Mouse (Mus musculus) G1E (cell line): ENCODE results near the gene Prkar1b. TPM values are rescaled to one million over a fixed set of nuclear protein-coding genes. Genes with fewer than 3 reads are reported as not detected.

Experiments
- ATAC-seq: 2 replicates; pipeline ENCODE4 v1.8.0; 2016; ENCODE audit warnings: mild to moderate bottlenecking; ENCODE audit not compliant: insufficient number of reproducible peaks, poor library complexity, low FRiP score, severe bottlenecking; ENCODE audit errors: extremely low read depth
- DNase-seq: peaks from one replicate; pipeline ENCODE4 v3.0.0; 2012; ENCODE audit warnings: low spot score
- H3K27me3 ChIP-seq: 2 replicates; pipeline ENCODE4 v1.6.1; 2012; ENCODE audit warnings: mild to moderate bottlenecking, low read length, inconsistent platforms; ENCODE audit not compliant: insufficient read depth
- H3K36me3 ChIP-seq: replicated peaks from 2 replicates; pipeline ENCODE3; 2012; ENCODE audit warnings: mild to moderate bottlenecking, inconsistent platforms
- H3K4me1 ChIP-seq: 2 replicates; pipeline ENCODE4 v1.6.1; 2012; ENCODE audit warnings: low read depth, low read length, inconsistent platforms, mixed read lengths; ENCODE audit not compliant: insufficient read depth
- H3K4me3 ChIP-seq: 2 replicates; pipeline ENCODE4 v1.5.1; 2012; ENCODE audit warnings: low read depth, mild to moderate bottlenecking, inconsistent platforms, low read length, moderate library complexity, mixed read lengths
- H3K9me3 ChIP-seq: replicated peaks from 2 replicates; pipeline ENCODE4 v1.6.1; 2012; ENCODE audit warnings: inconsistent platforms
- CTCF ChIP-seq: IDR thresholded peaks from 2 replicates; pipeline ENCODE4 v1.5.1; 2012; ENCODE audit warnings: low read depth, low read length, inconsistent platforms, mixed read lengths
- GATA1 ChIP-seq: IDR thresholded peaks from 2 replicates; pipeline ENCODE4 v1.6.1; 2012; ENCODE audit warnings: borderline replicate concordance, low read length, inconsistent platforms, mixed read lengths
- GATA2 ChIP-seq: IDR thresholded peaks from 2 replicates; pipeline ENCODE4 v1.6.1; 2012; ENCODE audit warnings: low read depth, low read length, inconsistent platforms, borderline replicate concordance
- POLR2AphosphoS5 ChIP-seq: IDR thresholded peaks from 2 replicates; pipeline ENCODE4 v1.6.1; 2012; ENCODE audit warnings: low read depth, low read length, inconsistent platforms; ENCODE audit not compliant: insufficient replicate concordance
- TAL1 ChIP-seq: conservative IDR thresholded peaks from 2 replicates; pipeline ENCODE4 v1.6.1; 2012; ENCODE audit warnings: low read depth, low read length, inconsistent platforms, mixed read lengths
- polyA plus RNA-seq: library from polyadenylated mRNA; stranded (reverse); fragments of >175 nt; gene quantifications from 2 replicates; pipeline ENCODE4 v1.2.3, GENCODE M21; 2012
- total RNA-seq, 2 experiments: library from RNA; stranded (forward) in 1 of 2; stranded (reverse) in 1 of 2; fragments of 200-1000 nt in 1 of 2; fragments of >200 nt in 1 of 2; fragmentation: Nextera tagmentation in 1 of 2; gene quantifications; 2 replicates each; pipeline ENCODE4 v1.2.3; 2014 to 2017

Gene Prkar1b
- total and polyA plus RNA-seq, 3 experiments, result 1.3 TPM; not detected in 2

DNA sequence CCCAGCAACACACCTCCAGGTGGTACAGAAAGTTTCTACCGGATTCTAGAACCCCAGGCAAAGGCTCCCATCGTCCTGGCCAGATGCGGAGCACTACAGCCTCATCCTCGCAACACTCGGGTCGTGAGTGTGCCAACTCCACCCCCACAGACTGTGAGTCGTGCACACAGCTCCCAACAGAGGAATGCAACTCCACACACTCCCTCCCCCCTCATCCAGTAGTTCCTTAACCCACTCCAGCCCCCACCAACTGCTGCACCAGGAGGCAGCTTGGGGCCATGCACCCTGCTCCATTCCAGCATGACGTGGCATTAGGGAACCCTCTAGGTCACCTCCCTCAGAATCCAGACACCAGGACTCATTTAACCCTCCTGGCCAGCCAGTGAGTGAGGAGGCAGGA, 170.0 kb downstream of the Prkar1b start:
- Histone ChIP-seq H3K4me1 (no peaks in the 10 kb centered on the region), H3K36me3 (no peaks in the 10 kb centered on the region), H3K27me3 (no peaks in the 10 kb centered on the region; the same call in 1 of the 2 replicates), H3K4me3 (no peak overlapping the region), H3K9me3 (no peaks in the 10 kb centered on the region)
- TF ChIP-seq CTCF, result no peak
- TF ChIP-seq GATA1, result no peak
- no peak for TF ChIP-seq TAL1
- no peak for TF ChIP-seq POLR2AphosphoS5
- no peak for TF ChIP-seq GATA2
- DNase-seq (no peak), ATAC-seq (no peak)

DNA sequence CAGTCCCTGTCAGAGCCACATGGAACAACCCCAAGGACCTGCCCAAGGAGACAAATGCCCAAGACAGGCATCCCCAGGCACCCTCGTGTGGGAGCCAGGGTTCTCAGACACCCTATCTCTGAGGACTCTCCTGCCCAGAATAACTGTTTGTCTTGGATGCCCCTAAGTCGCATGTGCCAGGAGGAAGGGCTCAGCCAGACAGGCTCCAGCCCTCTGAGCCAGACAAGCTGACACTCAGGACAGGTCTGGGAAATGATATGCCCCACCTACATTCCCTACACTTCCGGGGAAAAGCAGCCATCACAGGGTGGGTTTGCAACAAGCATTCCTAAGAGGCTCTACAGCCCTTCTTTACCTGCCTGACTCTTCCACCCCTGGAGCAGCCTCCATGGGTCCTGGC, 172.0 kb downstream of the Prkar1b start:
- H3K36me3 ChIP-seq, result no peaks in the 10 kb centered on the region
- H3K9me3 ChIP-seq, result no peaks in the 10 kb centered on the region
- no peak overlapping the region for H3K4me3 ChIP-seq
- no peak for ATAC-seq
- TF ChIP-seq TAL1, result no peak
- no peak for TF ChIP-seq GATA1
- TF ChIP-seq GATA2, result no peak
- no peak for TF ChIP-seq POLR2AphosphoS5
- TF ChIP-seq CTCF, result no peak
- DNase-seq, result no peak
- no peaks in the 10 kb centered on the region for H3K4me1 ChIP-seq
- no peaks in the 10 kb centered on the region; the same call in 1 of the 2 replicates for H3K27me3 ChIP-seq

DNA sequence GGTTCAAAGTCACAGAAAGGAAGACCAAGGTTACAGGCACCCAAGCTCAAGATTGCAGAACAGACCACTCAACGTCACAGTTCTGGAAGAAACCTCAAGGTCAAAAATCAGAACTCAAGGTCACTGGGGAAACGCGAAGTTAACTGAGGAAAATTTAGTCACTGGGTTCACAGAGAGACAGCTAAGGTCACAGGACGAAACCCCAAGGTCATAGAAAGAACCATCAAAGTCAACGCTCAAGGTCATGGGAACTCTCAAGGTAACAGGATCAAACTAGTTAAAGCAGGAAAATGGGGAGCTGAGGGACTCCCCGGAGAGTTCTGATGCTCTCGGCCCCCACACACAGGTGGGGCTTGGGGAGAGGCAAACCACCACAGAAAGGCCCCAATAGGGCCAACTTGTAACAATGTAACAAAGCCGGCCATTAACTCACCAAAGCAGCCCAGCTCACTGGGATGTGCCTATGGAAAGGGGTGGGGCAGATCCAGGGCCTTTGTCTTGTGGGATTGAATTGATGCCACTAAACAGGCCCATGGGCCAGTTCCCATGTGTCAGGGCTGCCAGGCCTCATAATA, 174.8 kb downstream of the Prkar1b start:
- TF ChIP-seq GATA2 (no peak), GATA1 (no peak), TAL1 (no peak), POLR2AphosphoS5 (no peak), CTCF (no peak)
- H3K4me1 ChIP-seq, result no peaks in the 10 kb centered on the region
- peaks cover 2% of the 10 kb centered on the region; the same call in 1 of the 2 replicates for H3K27me3 ChIP-seq

DNA sequence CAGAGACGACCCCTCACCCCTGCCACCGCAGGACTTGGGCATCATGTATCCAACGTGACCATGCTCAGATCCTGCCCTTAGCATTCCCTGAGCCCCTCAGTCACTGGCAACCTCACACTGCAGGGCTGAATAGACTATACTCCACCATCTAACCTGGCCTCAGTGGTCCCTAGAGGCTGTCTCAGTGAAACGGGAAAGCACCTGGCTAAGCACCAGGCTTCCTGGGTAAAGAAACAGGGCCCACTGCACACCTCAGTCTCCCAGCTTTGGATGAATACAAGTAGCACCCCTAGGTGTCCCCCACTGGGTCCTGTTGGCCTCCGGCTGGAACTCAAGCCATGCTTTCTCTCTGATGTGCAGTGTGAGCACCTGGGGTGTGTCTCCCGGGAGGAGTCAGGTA, 176.3 kb downstream of the Prkar1b start:
- no peaks in the 10 kb centered on the region for H3K9me3 ChIP-seq
- no peaks in the 10 kb centered on the region for H3K4me1 ChIP-seq
- H3K4me3 ChIP-seq, result no peak overlapping the region
- H3K27me3 ChIP-seq, result 0 out of 2 replicates have a peak, but pooled peaks cover 2% of the 10 kb centered on the region
- TF ChIP-seq GATA1 (no peak), GATA2 (no peak), POLR2AphosphoS5 (no peak), CTCF (no peak), TAL1 (no peak)
- DNase-seq (no peak), ATAC-seq (no peak)
- H3K36me3 ChIP-seq, result no peaks in the 10 kb centered on the region

More for the DNA sequence above, 174.8 kb downstream of the Prkar1b start:
- DNase-seq (no peak), ATAC-seq (no peak)
- H3K4me3 ChIP-seq, result no peak overlapping the region
- no peaks in the 10 kb centered on the region for H3K36me3 ChIP-seq
- no peaks in the 10 kb centered on the region for H3K9me3 ChIP-seq

DNA sequence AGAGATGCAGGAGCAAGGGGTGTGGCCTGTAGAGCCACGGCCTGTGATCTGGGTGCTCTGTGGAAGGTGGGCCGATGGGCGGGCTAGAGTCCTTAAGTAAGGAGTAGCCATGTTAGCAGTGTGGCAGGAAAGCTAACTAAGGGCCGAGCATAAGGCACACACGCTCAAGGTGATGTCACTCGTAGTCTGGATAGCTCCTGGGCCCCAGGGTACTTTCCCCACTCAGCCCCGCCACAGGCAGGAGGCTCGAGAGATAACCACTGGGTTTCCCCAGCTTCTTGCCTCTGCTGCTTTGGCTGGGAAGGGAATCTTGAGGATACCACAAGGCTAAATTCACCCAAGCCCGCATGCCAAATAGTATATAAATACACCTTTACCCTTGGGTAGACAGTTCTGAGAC, 178.4 kb downstream of the Prkar1b start:
- ATAC-seq (no peak), DNase-seq (no peak)
- Histone ChIP-seq H3K9me3 (no peaks in the 10 kb centered on the region), H3K27me3 (0 out of 2 replicates have a peak, but pooled peaks cover 2% of the 10 kb centered on the region), H3K36me3 (no peaks in the 10 kb centered on the region), H3K4me3 (no peak overlapping the region), H3K4me1 (no peaks in the 10 kb centered on the region)
- TF ChIP-seq CTCF, result no peak
- no peak for TF ChIP-seq GATA1
- TF ChIP-seq GATA2, result no peak
- no peak for TF ChIP-seq POLR2AphosphoS5
- TF ChIP-seq TAL1, result no peak

DNA sequence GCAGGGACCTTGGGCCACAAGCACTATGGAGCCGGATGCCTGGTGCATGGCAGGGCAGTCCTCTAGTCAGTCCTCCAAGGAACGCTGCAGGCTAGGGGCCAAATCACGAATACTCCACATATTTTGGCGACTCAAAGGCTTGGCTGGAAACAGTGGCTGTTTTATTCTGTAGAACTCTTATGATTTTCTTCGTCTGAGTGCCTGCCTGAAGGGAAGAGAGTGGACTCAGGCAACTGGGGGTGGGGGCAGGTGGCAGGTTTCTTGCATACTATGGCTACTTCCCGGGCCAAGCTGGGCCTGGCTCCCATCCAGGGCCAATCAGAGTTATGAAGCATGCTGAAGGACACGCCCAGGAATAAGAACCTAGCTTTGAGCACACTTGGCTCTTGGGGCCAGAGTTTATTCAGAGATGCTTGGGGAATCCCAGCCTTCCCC, 179.7 kb downstream of the Prkar1b start:
- TF ChIP-seq CTCF, result no peak
- no peak for TF ChIP-seq TAL1
- TF ChIP-seq GATA2, result no peak
- TF ChIP-seq GATA1, result no peak
- no peak for TF ChIP-seq POLR2AphosphoS5
- Histone ChIP-seq H3K4me1 (no peaks in the 10 kb centered on the region), H3K27me3 (0 out of 2 replicates have a peak, but pooled peaks cover 2% of the 10 kb centered on the region), H3K9me3 (no peaks in the 10 kb centered on the region), H3K4me3 (no peak overlapping the region), H3K36me3 (no peaks in the 10 kb centered on the region)
- DNase-seq, result no peak
- no peak for ATAC-seq

Other genes starting within 250 kb of the Prkar1b start
- gene Pdgfa, start 152.6 kb downstream of the Prkar1b start, total RNA-seq (2014; fragmentation: Nextera tagmentation), result not detected in 2 replicates
- 0.06 TPM in 1 of 2 replicates, not detected in the other for gene Pdgfa, start 152.6 kb downstream of the Prkar1b start, total RNA-seq (2017)
- gene Pdgfa, start 152.6 kb downstream of the Prkar1b start, polyA plus RNA-seq, result not detected in 2 replicates
- gene Dnaaf5, start 222 bp upstream of the Prkar1b start, total RNA-seq (2014; fragmentation: Nextera tagmentation), result 23.8 and 29.4 TPM in 2 replicates
- gene Dnaaf5, start 222 bp upstream of the Prkar1b start, total RNA-seq (2017), result 9.8 and 10.1 TPM in 2 replicates
- gene Dnaaf5, start 222 bp upstream of the Prkar1b start, polyA plus RNA-seq, result 72.6 and 114 TPM in 2 replicates
- 32.8 and 61.2 TPM in 2 replicates for gene Sun1, start 50.6 kb upstream of the Prkar1b start, total RNA-seq (2014; fragmentation: Nextera tagmentation)
- 45.7 and 45.8 TPM in 2 replicates for gene Sun1, start 50.6 kb upstream of the Prkar1b start, total RNA-seq (2017)
- gene Sun1, start 50.6 kb upstream of the Prkar1b start, polyA plus RNA-seq, result 7.6 and 11.8 TPM in 2 replicates
- gene Get4, start 102.3 kb upstream of the Prkar1b start, total RNA-seq (2014; fragmentation: Nextera tagmentation), result 37.3 and 45.3 TPM in 2 replicates
- gene Get4, start 102.3 kb upstream of the Prkar1b start, total RNA-seq (2017), result 22.3 and 23.9 TPM in 2 replicates
- 68.0 and 71.2 TPM in 2 replicates for gene Get4, start 102.3 kb upstream of the Prkar1b start, polyA plus RNA-seq
- 1.2 and 2.3 TPM in 2 replicates for gene Adap1, start 175.6 kb upstream of the Prkar1b start, total RNA-seq (2014; fragmentation: Nextera tagmentation)
- 1.3 and 1.4 TPM in 2 replicates for gene Adap1, start 175.6 kb upstream of the Prkar1b start, total RNA-seq (2017)
- gene Adap1, start 175.6 kb upstream of the Prkar1b start, polyA plus RNA-seq, result 1.7 and 1.8 TPM in 2 replicates
- gene Cox19, start 201.4 kb upstream of the Prkar1b start, total RNA-seq (2014; fragmentation: Nextera tagmentation), result 4.8 and 10.0 TPM in 2 replicates
- gene Cox19, start 201.4 kb upstream of the Prkar1b start, total RNA-seq (2017), result 40.8 and 41.0 TPM in 2 replicates
- gene Cox19, start 201.4 kb upstream of the Prkar1b start, polyA plus RNA-seq, result 35.7 and 37.7 TPM in 2 replicates
- not detected in 2 replicates for gene Cyp2w1, start 202.6 kb upstream of the Prkar1b start, total RNA-seq (2014; fragmentation: Nextera tagmentation)
- not detected in 2 replicates for gene Cyp2w1, start 202.6 kb upstream of the Prkar1b start, total RNA-seq (2017)
- not detected in 2 replicates for gene Cyp2w1, start 202.6 kb upstream of the Prkar1b start, polyA plus RNA-seq
- gene Gpr146, start 227.7 kb upstream of the Prkar1b start, total RNA-seq (2014; fragmentation: Nextera tagmentation), result 34.2 and 36.5 TPM in 2 replicates
- 26.8 and 27.4 TPM in 2 replicates for gene Gpr146, start 227.7 kb upstream of the Prkar1b start, total RNA-seq (2017)
- 18.1 and 21.3 TPM in 2 replicates for gene Gpr146, start 227.7 kb upstream of the Prkar1b start, polyA plus RNA-seq